In the genomic region with DNA sequence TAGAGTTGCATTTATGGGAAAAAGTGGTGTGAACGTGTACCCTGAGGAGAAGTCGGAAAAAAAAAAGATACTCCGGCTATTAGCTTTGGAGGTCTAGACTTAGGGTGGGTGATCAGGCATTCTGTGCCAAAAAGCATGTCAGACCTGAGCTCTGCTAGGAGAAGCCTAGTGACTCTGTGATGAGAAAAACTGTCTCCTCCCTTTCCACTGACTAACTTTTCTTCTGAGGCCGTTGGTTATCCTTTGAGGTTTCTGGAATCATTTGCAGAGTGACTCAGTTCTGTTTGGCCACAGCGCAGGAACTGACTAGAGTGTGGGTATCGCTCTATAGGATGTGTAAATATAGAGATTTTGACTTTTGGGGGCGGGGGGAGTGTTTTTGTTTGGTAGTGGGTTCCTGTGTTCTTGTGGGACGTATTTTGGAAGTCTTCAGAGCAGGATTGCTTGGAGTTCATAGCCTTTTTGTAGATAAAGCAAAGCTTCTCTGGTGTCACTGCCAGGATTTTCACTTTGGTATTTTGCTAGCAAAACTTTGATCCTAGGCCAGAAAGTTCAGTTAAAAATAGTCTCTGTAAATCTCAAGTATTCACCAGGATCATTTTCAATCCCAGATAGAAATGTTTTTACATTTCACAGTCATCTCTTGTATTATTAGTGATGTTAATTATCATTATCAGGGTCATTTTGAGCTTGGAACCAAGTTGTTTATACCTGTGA, we compare ENCODE assay signal across 8 mouse cellular contexts. TPM values are rescaled to one million over a fixed set of nuclear protein-coding genes. Genes with fewer than 3 reads are reported as not detected.
A peak's percentile ranks its signal among the peaks of the same experiment; 100 is the strongest.
DNase-seq lines count a peak whose midpoint lies in the region; ATAC-seq and TF ChIP-seq lines count a peak whose summit lies in the region.

No protein-coding gene starts in this region.

- no peak for TF ChIP-seq POLR2A in spleen, adult 2 months (IDR thresholded peaks at IDR 0.05; ENCODE audit: low read depth, low read length)

- TF ChIP-seq CTCF in spleen, adult 2 months (IDR thresholded peaks at IDR 0.05; ENCODE audit: extremely low read depth, insufficient read depth, insufficient read length, insufficient replicate concordance): no peak

- no peak overlapping the region for H3K27ac ChIP-seq in spleen, adult 2 months (ENCODE audit: insufficient read depth, low read length)

- no peaks in the 10 kb centered on the region for H3K27me3 ChIP-seq in spleen, adult 2 months (ENCODE audit: control insufficient read depth, insufficient read depth, low read length)

- 19% methylated on average over 8 of the region's 8 CpGs for WGBS in spleen, adult 2 months

- peak overlapping the region; percentile 98 for H3K4me3 ChIP-seq in spleen, adult 2 months (ENCODE audit: extremely low read depth, insufficient read depth, insufficient read length)

- no peak for DNase-seq in spleen, adult 2 months (ENCODE audit: low read depth in 1 of 2, low spot score in 2 of 2)
- no peak for DNase-seq in spleen, adult 18-20 months
- peak; percentile 47 for DNase-seq in cerebellum, adult 9-11 months
- DNase-seq in heart, postnatal 4 days: peak; percentile 22
- DNase-seq in lung, postnatal 36 days: peak; percentile 39
- no peak for DNase-seq in right cerebral cortex, postnatal 14 days
- DNase-seq in left cerebral cortex, adult 9 months (ENCODE audit: low spot score in 2 of 2): no peak

- H3K4me1 ChIP-seq in spleen, adult 2 months (ENCODE audit: control insufficient read depth, insufficient read depth, insufficient read length): peaks cover 5% of the 10 kb centered on the region

- H3K36me3 ChIP-seq in spleen, adult 2 months (ENCODE audit: control insufficient read depth, insufficient read depth, low read length): no peaks in the 10 kb centered on the region

- no peak for ATAC-seq in granulocyte monocyte progenitor cell, adult 5-6 weeks (replicated peaks; ENCODE audit: poor library complexity, severe bottlenecking)

RNA-seq across cellular contexts. Expression of a gene that starts 1.5 kb away (rescaled TPM):
- polyA plus RNA-seq in spleen, adult 2 months (2012; rRNA removed): 3.0 and 3.1 TPM in 2 replicates
- 10 to 100 TPM; 93.4 to 98.4 TPM for total RNA-seq in heart, postnatal 4 days (2021)
- total RNA-seq in granulocyte monocyte progenitor cell, adult 5-6 weeks (2014; fragmentation: Nextera tagmentation): 43.1 and 49.4 TPM in 2 replicates
- 65.1 and 65.9 TPM in 2 replicates for total RNA-seq in granulocyte monocyte progenitor cell, adult 5-6 weeks (2017)

Comparison
In these comparisons a context has a peak if more than half of its experiments do, and no peak if none do; other contexts are left out.
1. DNase-seq: peak in cerebellum, adult 9-11 months (single experiment), heart, postnatal 4 days (single experiment) and lung, postnatal 36 days (single experiment); none in spleen, adult 2 months (0 of 2), spleen, adult 18-20 months (0 of 2), right cerebral cortex, postnatal 14 days (single experiment) and left cerebral cortex, adult 9 months (0 of 2).